Mouse (Mus musculus) neural tube, embryonic 10.5 days (tissue): Measurements from ENCODE around the gene Atg101.
A peak's percentile ranks its signal among the peaks of the same experiment; 100 is the strongest.
"Not testable (repeated sequence)": the region's sequence is repeated elsewhere in the genome, so short reads cannot be mapped to it uniquely, and the experiment has no call there.

Experiments
- DNase-seq: peaks from one replicate; pipeline ENCODE4 v3.0.0-alpha.2; 2017; ENCODE audit warnings: low spot score; ENCODE audit errors: extremely low spot score

Atg101 gene

GRCm38 (mm10) chr15:101312006-101312405, 27.9 kb downstream of the Atg101 start:
- DNase-seq: no peak

- DNase-seq: no peak
These were observed 31.3 kb downstream of the Atg101 start for GRCm38 (mm10) chr15:101315378-101315777.

- DNase-seq: peak; percentile 83
These were observed 31.8 kb downstream of the Atg101 start for GRCm38 (mm10) chr15:101315832-101316231.

- DNase-seq: no peak
These were observed 32.3 kb downstream of the Atg101 start for GRCm38 (mm10) chr15:101316279-101316912.

GRCm38 (mm10) chr15:101316913-101317813, 33.1 kb downstream of the Atg101 start:
- no peak for DNase-seq

DNA sequence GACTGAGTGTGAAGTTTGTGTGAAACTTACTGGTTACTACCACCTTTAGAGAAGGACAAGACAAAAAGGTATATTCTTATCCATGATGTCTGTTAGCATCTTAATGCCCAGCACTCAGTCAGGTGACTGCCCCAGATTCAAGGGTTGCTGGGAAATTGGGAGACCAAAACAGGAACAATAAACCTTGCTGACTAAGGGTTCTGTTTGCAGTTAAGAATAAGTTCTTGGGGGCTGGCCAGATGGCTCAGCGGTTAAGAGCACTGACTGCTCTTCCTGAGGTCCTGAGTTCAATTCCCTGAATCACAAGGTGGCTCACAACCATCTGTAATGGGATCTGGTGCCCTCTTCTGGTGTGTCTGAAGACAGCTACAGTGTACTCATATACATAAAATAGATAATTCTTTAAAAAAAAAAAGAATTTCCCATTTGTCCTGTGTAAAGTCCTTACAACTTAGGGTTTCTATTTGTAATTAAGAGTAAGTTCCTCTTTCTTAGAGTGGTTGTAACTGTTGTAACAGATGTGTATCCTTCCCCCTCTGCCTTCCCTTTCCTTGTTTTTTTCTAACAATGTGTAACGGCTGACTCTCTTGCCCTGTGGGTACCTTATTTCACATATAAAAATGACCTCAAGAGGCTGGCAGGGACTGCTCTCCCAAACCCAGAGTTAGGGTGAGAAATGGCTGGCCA, 33.9 kb downstream of the Atg101 start:
- DNase-seq: no peak

DNA sequence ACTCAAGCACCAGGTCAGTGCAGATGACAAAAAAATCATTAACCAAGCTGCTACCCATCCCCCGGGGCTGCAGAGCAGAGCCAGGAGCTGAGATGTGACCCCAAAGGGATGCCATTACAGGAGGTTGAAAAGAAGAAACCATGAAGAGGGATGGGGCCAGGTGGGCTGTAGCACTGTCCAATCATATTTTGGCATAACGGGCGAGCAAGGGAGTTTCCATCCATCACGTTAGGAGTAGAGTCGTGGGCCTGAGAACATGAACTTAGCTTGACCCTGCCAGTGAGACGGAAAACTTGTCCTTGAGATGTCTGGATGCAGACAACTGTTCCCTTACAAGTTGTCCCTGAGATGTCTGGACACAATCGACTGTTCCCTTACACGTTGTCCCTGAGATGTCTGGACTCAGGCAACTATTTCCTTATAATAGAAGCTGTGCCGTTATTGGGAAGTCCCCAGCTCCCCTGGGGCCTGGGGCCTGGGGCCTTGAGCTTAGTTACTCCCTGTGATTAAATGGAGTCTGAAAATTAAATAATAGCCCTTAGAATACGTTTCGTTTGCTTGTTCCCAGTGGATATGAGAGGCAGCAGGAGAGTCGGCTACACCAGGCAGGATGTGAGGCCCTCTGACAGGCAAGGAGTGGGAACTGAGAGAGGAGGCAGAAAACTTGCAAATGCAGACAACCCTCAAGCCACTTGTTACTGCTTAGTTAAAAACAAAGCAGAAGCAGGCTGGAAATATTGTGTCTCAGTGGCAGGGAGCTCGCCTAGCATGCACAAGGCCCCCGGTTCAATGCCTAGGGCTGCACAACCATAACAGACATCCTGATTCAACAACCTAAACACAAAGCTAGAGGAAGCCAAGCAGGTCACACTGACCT, 35.1 kb downstream of the Atg101 start:
- no peak for DNase-seq

GRCm38 (mm10) chr15:101320010-101320617, 36.0 kb downstream of the Atg101 start:
- DNase-seq: no peak

DNA sequence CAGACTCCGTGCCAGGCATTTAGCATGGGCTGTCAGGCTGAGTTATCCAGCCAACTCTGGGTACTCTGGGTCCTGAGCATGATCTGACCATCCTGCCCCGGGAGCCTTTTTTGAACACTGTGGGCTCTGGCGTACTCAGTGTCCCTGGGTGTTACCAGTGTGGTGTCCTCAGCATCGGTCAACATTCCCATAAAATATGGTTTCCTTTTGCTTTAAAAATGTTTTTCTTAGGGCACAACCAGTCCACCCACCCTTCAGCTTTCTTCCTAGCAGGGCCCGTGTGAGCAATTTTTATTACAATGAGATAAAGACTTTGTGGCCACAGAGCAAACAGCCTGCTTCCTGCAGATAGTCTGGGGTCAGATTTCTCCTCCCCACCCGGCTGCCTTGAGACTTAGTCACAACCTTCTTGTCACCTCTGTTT, 36.6 kb downstream of the Atg101 start:
- no peak for DNase-seq

GRCm38 (mm10) chr15:101321126-101321525, 37.1 kb downstream of the Atg101 start:
- no peak for DNase-seq

DNA sequence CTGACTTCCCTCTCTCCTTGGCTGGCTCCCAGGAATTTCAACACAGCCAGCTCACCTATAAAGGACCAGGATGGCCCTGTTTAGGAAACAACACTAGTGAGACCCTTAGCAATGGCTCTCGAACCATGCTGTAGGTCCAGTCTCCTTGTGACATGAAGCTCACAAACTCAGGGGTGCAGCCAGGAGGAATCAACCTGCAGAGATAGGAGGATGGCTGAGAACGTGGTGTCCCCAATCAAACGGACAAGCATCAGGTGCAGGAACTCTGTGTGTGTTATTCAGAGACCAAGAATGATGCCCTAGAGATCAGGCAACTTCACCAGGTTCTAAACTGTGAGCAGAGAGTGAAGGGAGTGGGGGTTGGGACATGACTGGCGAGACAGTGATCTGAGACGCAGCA, 38.0 kb downstream of the Atg101 start:
- no peak for DNase-seq

- no peak for DNase-seq
These were observed 38.6 kb downstream of the Atg101 start for GRCm38 (mm10) chr15:101322640-101323039.

DNA sequence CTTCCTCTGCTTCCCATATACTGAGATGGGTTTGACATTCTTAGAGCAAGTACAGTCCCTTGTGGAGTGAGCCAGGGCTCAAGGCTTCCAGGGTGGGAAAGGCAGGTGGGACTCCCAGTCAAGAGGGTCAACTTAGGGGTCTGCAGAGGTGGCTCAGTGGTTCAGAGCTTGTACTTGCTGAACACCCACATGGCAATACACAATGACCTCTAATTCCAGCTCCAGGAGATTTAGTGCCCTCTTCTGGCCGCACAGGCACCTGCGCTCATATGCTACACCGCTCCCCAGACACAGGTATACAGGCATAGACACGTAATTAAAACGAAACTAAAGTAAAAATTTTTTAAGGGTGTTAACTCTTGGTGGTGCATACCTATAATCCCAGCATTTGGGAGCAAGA, 39.4 kb downstream of the Atg101 start:
- DNase-seq: no peak

- not testable (repeated sequence) for DNase-seq
These were observed 40.3 kb downstream of the Atg101 start for GRCm38 (mm10) chr15:101324409-101324808.

DNA sequence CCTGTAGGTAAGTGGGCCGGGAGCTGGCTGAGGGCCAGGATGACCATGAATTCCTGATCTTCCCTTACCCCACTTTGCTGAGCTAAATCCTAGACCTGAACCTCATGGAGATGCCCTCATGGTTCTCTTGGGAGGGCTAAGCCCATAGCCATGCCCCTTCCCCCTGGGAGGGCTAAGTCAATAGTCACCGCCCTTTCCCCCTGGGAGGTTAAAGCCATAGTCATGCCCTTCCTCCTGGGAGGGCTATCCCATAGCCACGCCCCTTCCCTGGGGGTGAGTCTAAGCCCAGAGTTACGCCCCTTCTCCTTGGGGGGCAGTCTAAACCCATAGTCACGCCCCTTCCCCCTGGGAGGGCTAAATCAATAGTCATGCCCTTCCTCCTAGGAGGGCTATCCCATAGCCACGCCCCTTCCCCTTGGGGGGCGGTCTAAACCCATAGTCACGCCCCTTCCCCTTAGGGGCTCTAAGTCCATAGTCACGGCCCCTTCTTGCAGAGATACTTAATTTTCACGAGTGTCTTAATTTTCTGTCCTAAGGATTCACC, 42.0 kb downstream of the Atg101 start:
- DNase-seq: no peak

GRCm38 (mm10) chr15:101327282-101327681, 43.2 kb downstream of the Atg101 start:
- DNase-seq: peak; percentile 83

DNA sequence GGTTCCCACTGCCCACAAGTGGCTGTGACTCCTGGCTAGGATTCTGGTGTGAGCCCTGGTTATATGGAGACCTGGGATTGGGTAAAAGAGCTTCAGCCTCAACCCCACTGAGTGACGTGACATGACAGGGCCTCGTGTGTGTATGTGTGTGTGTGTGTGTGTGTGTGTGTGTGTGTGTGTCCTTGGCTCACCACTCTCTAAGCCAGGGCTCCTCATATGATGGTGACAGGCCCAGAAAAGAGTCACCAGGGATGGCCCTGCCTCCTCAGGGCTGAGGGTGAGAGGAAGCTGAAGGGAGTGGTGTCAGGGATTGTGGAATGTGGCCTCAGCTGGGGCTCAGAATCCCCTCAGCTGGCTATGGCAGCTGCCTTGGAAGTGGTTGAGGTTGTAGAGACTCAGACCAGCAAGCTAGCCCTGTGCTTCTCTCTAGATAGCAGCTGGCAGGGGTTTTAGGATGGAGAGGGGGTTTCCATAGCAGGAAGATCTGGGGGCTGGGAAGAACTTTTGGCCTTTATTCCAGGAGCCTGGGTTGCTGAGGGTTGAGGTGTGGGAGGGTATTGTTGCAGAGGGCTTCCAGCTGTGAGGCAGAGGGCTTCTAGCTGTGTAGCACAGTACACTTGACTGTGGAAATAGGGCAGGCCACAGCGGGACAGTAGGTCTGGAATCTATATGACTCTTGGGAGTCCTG, 44.9 kb downstream of the Atg101 start:
- DNase-seq: no peak

- DNase-seq: no peak
These were observed 45.5 kb downstream of the Atg101 start for GRCm38 (mm10) chr15:101329564-101329892.

GRCm38 (mm10) chr15:101331090-101331489, 47.0 kb downstream of the Atg101 start:
- DNase-seq: no peak

DNA sequence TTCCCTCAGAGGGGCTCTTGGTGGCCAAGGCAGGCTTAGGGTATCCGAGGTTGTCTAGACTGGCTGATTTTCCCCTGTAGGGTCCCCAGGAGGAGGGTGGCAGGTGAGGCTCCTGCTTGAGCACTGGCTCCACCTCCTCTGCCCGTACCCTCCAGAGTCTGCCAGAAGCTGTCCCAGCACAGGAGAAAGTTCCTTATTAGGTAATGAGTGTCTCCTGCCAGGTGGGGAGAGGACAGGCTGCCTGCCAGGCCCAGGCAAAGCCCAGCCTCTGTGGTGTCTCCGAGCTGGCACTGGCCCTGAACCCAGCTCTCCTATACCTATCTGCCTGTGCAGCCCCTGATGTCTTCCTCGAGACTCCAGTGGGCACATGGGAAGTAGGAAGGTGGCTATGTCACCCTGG, 48.3 kb downstream of the Atg101 start:
- no peak for DNase-seq
